Mouse (Mus musculus): Measurements from ENCODE around the gene Rnf208. TPM values are rescaled to one million over a fixed set of nuclear protein-coding genes. Genes with fewer than 3 reads are reported as not detected.

The Rnf208 gene
- polyA plus RNA-seq, 1 experiment = 3.6 TPM

- peaks cover 31% of the 10 kb centered on the region for H3K4me1 ChIP-seq (replicated peaks; ENCODE audit: control insufficient read depth, insufficient read depth, low read length)
- no peak overlapping the region for H3K27ac ChIP-seq (ENCODE audit: control insufficient read depth, insufficient read depth, low read length)
- H3K4me3 ChIP-seq (ENCODE audit: control insufficient read depth, insufficient read depth, low read length) = no peak overlapping the region
- TF ChIP-seq POLR2A (IDR thresholded peaks at IDR 0.05; ENCODE audit: control insufficient read depth, extremely low read depth, insufficient read depth, low read length, poor library complexity) (no peak), CTCF (IDR thresholded peaks at IDR 0.05; ENCODE audit: borderline replicate concordance, control insufficient read depth, extremely low read depth, insufficient read depth, low read length, poor library complexity) (no peak)
- H3K27me3 ChIP-seq (ENCODE audit: control insufficient read depth, insufficient read depth, low read length) = no peaks in the 10 kb centered on the region
- no peak for DNase-seq
- H3K36me3 ChIP-seq (ENCODE audit: control insufficient read depth, insufficient read depth, low read length) = peaks cover 12% of the 10 kb centered on the region
Measured at GRCm38 (mm10) chr2:25267241-25267640, 25.2 kb downstream of the Rnf208 start.

GRCm38 (mm10) chr2:25267746-25268309 lies 25.8 kb downstream of the Rnf208 start:
- H3K36me3 ChIP-seq (ENCODE audit: control insufficient read depth, insufficient read depth, low read length) = peaks cover 12% of the 10 kb centered on the region
- no peaks in the 10 kb centered on the region for H3K27me3 ChIP-seq (ENCODE audit: control insufficient read depth, insufficient read depth, low read length)
- peaks cover 33% of the 10 kb centered on the region for H3K4me1 ChIP-seq (replicated peaks; ENCODE audit: control insufficient read depth, insufficient read depth, low read length)
- H3K4me3 ChIP-seq (ENCODE audit: control insufficient read depth, insufficient read depth, low read length) = no peak overlapping the region
- 92% methylated on average over 4 of the region's 4 CpGs for WGBS
- no peak overlapping the region for H3K27ac ChIP-seq (ENCODE audit: control insufficient read depth, insufficient read depth, low read length)
- DNase-seq = no peak
- TF ChIP-seq CTCF (IDR thresholded peaks at IDR 0.05; ENCODE audit: borderline replicate concordance, control insufficient read depth, extremely low read depth, insufficient read depth, low read length, poor library complexity) = no peak
- TF ChIP-seq POLR2A (IDR thresholded peaks at IDR 0.05; ENCODE audit: control insufficient read depth, extremely low read depth, insufficient read depth, low read length, poor library complexity) = no peak

GRCm38 (mm10) chr2:25271827-25272511 lies 29.9 kb downstream of the Rnf208 start, which contains the start of the genes Ssna1 and Anapc2:
Gene Ssna1 (minus strand): TSS chr2:25272438.
Gene Anapc2 (plus strand): TSS chr2:25272478.
- H3K27me3 ChIP-seq (ENCODE audit: control insufficient read depth, insufficient read depth, low read length) = no peaks in the 10 kb centered on the region
- WGBS = under 1% methylated on average over 55 of the region's 55 CpGs
- H3K4me3 ChIP-seq (ENCODE audit: control insufficient read depth, insufficient read depth, low read length) = peak within 1 kb of the TSS; percentile 87
- peak within 1 kb of the TSS; percentile 61 for H3K27ac ChIP-seq (ENCODE audit: control insufficient read depth, insufficient read depth, low read length)
- DNase-seq = peak; percentile 97
- H3K4me1 ChIP-seq (replicated peaks; ENCODE audit: control insufficient read depth, insufficient read depth, low read length) = peaks cover 17% of the 10 kb centered on the region
- H3K36me3 ChIP-seq (ENCODE audit: control insufficient read depth, insufficient read depth, low read length) = peaks cover 32% of the 10 kb centered on the region
- TF ChIP-seq CTCF (IDR thresholded peaks at IDR 0.05; ENCODE audit: borderline replicate concordance, control insufficient read depth, extremely low read depth, insufficient read depth, low read length, poor library complexity) = peak; percentile 15; the same call in 1 of the 2 replicates
- TF ChIP-seq POLR2A (IDR thresholded peaks at IDR 0.05; ENCODE audit: control insufficient read depth, extremely low read depth, insufficient read depth, low read length, poor library complexity) = peak; percentile 81

GRCm38 (mm10) chr2:25272515-25272914 lies 30.5 kb downstream of the Rnf208 start:
- peaks cover 35% of the 10 kb centered on the region for H3K36me3 ChIP-seq (ENCODE audit: control insufficient read depth, insufficient read depth, low read length)
- H3K4me3 ChIP-seq (ENCODE audit: control insufficient read depth, insufficient read depth, low read length) = peak overlapping the region; percentile 87
- no peak for DNase-seq
- no peak overlapping the region for H3K27ac ChIP-seq (ENCODE audit: control insufficient read depth, insufficient read depth, low read length)
- H3K27me3 ChIP-seq (ENCODE audit: control insufficient read depth, insufficient read depth, low read length) = no peaks in the 10 kb centered on the region
- TF ChIP-seq CTCF (IDR thresholded peaks at IDR 0.05; ENCODE audit: borderline replicate concordance, control insufficient read depth, extremely low read depth, insufficient read depth, low read length, poor library complexity) (no peak), POLR2A (IDR thresholded peaks at IDR 0.05; ENCODE audit: control insufficient read depth, extremely low read depth, insufficient read depth, low read length, poor library complexity) (no peak)
- WGBS = under 1% methylated on average over 29 of the region's 29 CpGs
- peaks cover 17% of the 10 kb centered on the region for H3K4me1 ChIP-seq (replicated peaks; ENCODE audit: control insufficient read depth, insufficient read depth, low read length)

GRCm38 (mm10) chr2:25273010-25273409 lies 31.0 kb downstream of the Rnf208 start:
- no peak for DNase-seq
- TF ChIP-seq POLR2A (IDR thresholded peaks at IDR 0.05; ENCODE audit: control insufficient read depth, extremely low read depth, insufficient read depth, low read length, poor library complexity) (no peak), CTCF (IDR thresholded peaks at IDR 0.05; ENCODE audit: borderline replicate concordance, control insufficient read depth, extremely low read depth, insufficient read depth, low read length, poor library complexity) (no peak)
- H3K36me3 ChIP-seq (ENCODE audit: control insufficient read depth, insufficient read depth, low read length) = peaks cover 40% of the 10 kb centered on the region
- H3K4me3 ChIP-seq (ENCODE audit: control insufficient read depth, insufficient read depth, low read length) = peak overlapping the region; percentile 87
- H3K27me3 ChIP-seq (ENCODE audit: control insufficient read depth, insufficient read depth, low read length) = no peaks in the 10 kb centered on the region
- H3K27ac ChIP-seq (ENCODE audit: control insufficient read depth, insufficient read depth, low read length) = no peak overlapping the region
- peaks cover 17% of the 10 kb centered on the region for H3K4me1 ChIP-seq (replicated peaks; ENCODE audit: control insufficient read depth, insufficient read depth, low read length)
- 39% methylated on average over 16 of the region's 16 CpGs for WGBS

GRCm38 (mm10) chr2:25278928-25279882 lies 37.1 kb downstream of the Rnf208 start:
- Histone ChIP-seq H3K27me3 (ENCODE audit: control insufficient read depth, insufficient read depth, low read length) (no peaks in the 10 kb centered on the region), H3K36me3 (ENCODE audit: control insufficient read depth, insufficient read depth, low read length) (peaks cover 55% of the 10 kb centered on the region), H3K4me3 (ENCODE audit: control insufficient read depth, insufficient read depth, low read length) (no peak overlapping the region), H3K4me1 (replicated peaks; ENCODE audit: control insufficient read depth, insufficient read depth, low read length) (no peaks in the 10 kb centered on the region), H3K27ac (ENCODE audit: control insufficient read depth, insufficient read depth, low read length) (no peak overlapping the region)
- no peak for TF ChIP-seq POLR2A (IDR thresholded peaks at IDR 0.05; ENCODE audit: control insufficient read depth, extremely low read depth, insufficient read depth, low read length, poor library complexity)
- TF ChIP-seq CTCF (IDR thresholded peaks at IDR 0.05; ENCODE audit: borderline replicate concordance, control insufficient read depth, extremely low read depth, insufficient read depth, low read length, poor library complexity) = no peak
- DNase-seq = peak; percentile 68
- WGBS = 79% methylated on average over 13 of the region's 13 CpGs

All from thymus, adult 2 months (tissue).